Mouse (Mus musculus) hindbrain, postnatal 0 days (tissue): ENCODE results near the gene Lmnb2. TPM values are rescaled to one million over a fixed set of nuclear protein-coding genes. Genes with fewer than 3 reads are reported as not detected.
A peak's percentile ranks its signal among the peaks of the same experiment; 100 is the strongest.

Experiments
- ATAC-seq: fragments of 200-750 bp; cut with Nextera tagmentation; 2 replicates; pipeline ENCODE4 v1.8.0; 2017; ENCODE audit warnings: mild to moderate bottlenecking, moderate TSS enrichment, moderate library complexity
- DNase-seq: peaks from one replicate; pipeline ENCODE4 v3.0.0-alpha.2; 2015; ENCODE audit warnings: low spot score
- H3K27ac ChIP-seq: fragments of 300-500 bp; sonication (generic); 2 replicates; pipeline ENCODE4 v1.5.1; 2014; ENCODE audit warnings: mild to moderate bottlenecking
- H3K27me3 ChIP-seq: fragments of 300-500 bp; sonication (generic); 2 replicates; pipeline ENCODE4 v1.6.1; 2014; ENCODE audit warnings: low read length, mixed read lengths; ENCODE audit not compliant: insufficient read depth
- H3K36me3 ChIP-seq: fragments of 300-500 bp; sonication (generic); 2 replicates; pipeline ENCODE4 v1.6.1; 2014; ENCODE audit warnings: low read length, mixed read lengths; ENCODE audit not compliant: insufficient read depth
- H3K4me1 ChIP-seq: fragments of 300-500 bp; sonication (generic); 2 replicates; pipeline ENCODE4 v1.6.1; 2014; ENCODE audit warnings: antibody characterized with exemption, low read length, mixed read lengths; ENCODE audit not compliant: insufficient read depth
- H3K4me2 ChIP-seq: fragments of 300-500 bp; sonication (generic); 2 replicates; pipeline ENCODE4 v1.6.1; 2014; ENCODE audit warnings: low read depth, mild to moderate bottlenecking, low read length, moderate library complexity, mixed read lengths
- H3K4me3 ChIP-seq: fragments of 300-500 bp; sonication (generic); 2 replicates; pipeline ENCODE4 v1.5.1; 2014; ENCODE audit warnings: low read length
- H3K9ac ChIP-seq: fragments of 300-500 bp; sonication (generic); replicated peaks from 2 replicates; pipeline ENCODE4 v1.6.1; 2014; ENCODE audit warnings: mild to moderate bottlenecking, low read length, moderate library complexity, mixed read lengths
- H3K9me3 ChIP-seq: fragments of 300-500 bp; sonication (generic); 2 replicates; pipeline ENCODE4 v1.6.1; 2016; ENCODE audit warnings: low read length, mixed read lengths
- CTCF ChIP-seq: IDR thresholded peaks from 2 replicates; pipeline ENCODE4 v1.5.1; 2016; ENCODE audit warnings: antibody characterized with exemption, control low read depth, low read depth
- WGBS: fragments of 180-500 bp; shearing (Covaris S2); extraction: QIAGEN DNeasy Blood & Tissue Kit; methylation state at CpG from one replicate; pipeline ENCODE4 v1.1.7; 2014; 5-methylcytosine and 5-hydroxymethylcytosine counted together
- polyA plus RNA-seq: library from polyadenylated mRNA; unstranded; fragments of >200 nt; fragmentation: Nextera tagmentation; extraction: Ambion mirVana; gene quantifications from 2 replicates; pipeline ENCODE4 v1.2.1, GENCODE M21; 2015
- total RNA-seq: library from RNA; depleted of rRNA; stranded (reverse); fragments of >200 nt; gene quantifications from 2 replicates; pipeline ENCODE4 v1.2.3, GENCODE M21; 2014

Gene Lmnb2
- total and polyA plus RNA-seq, 2 experiments from 2014 or later: 24.8 to 42.3 TPM

GRCm38 (mm10) chr10:80876028-80876427 is 42.0 kb downstream of the Lmnb2 start:
- peak; percentile 90 for TF ChIP-seq CTCF
- ATAC-seq (no peak), DNase-seq (peak; percentile 65)
- no peak overlapping the region for H3K27ac ChIP-seq
- no peaks in the 10 kb centered on the region for H3K27me3 ChIP-seq
- no peak overlapping the region for H3K4me3 ChIP-seq
- H3K4me1 ChIP-seq: no peaks in the 10 kb centered on the region
- no peaks in the 10 kb centered on the region for H3K9me3 ChIP-seq
- WGBS: 28% methylated on average over 5 of the region's 5 CpGs
- no peak overlapping the region for H3K4me2 ChIP-seq
- no peak overlapping the region for H3K9ac ChIP-seq
- H3K36me3 ChIP-seq: no peaks in the 10 kb centered on the region

GRCm38 (mm10) chr10:80874035-80874434 is 44.0 kb downstream of the Lmnb2 start:
- Histone ChIP-seq H3K36me3 (no peaks in the 10 kb centered on the region), H3K27ac (no peak overlapping the region), H3K27me3 (no peaks in the 10 kb centered on the region), H3K4me1 (no peaks in the 10 kb centered on the region), H3K4me3 (no peak overlapping the region), H3K4me2 (no peak overlapping the region), H3K9ac (no peak overlapping the region), H3K9me3 (no peaks in the 10 kb centered on the region)
- ATAC-seq: no peak
- DNase-seq: no peak
- no peak for TF ChIP-seq CTCF
- 75% methylated on average over 9 of the region's 9 CpGs for WGBS

GRCm38 (mm10) chr10:80871581-80871980 is 46.5 kb downstream of the Lmnb2 start, which contains the start of gene Tmprss9:
Gene Tmprss9 (plus strand): TSS chr10:80871848.
- WGBS: 40% methylated on average over 9 of the region's 9 CpGs
- no peak for DNase-seq
- no peak for TF ChIP-seq CTCF
- H3K36me3 ChIP-seq: peaks cover 10% of the 10 kb centered on the region; the same call in 1 of the 2 replicates
- H3K4me1 ChIP-seq: no peaks in the 10 kb centered on the region
- H3K9me3 ChIP-seq: no peaks in the 10 kb centered on the region
- no peak for ATAC-seq
- H3K27me3 ChIP-seq: no peaks in the 10 kb centered on the region
- no peak within 1 kb of the TSS for H3K4me2 ChIP-seq
- H3K4me3 ChIP-seq: no peak within 1 kb of the TSS
- no peak within 1 kb of the TSS for H3K27ac ChIP-seq
- H3K9ac ChIP-seq: no peak within 1 kb of the TSS

DNA sequence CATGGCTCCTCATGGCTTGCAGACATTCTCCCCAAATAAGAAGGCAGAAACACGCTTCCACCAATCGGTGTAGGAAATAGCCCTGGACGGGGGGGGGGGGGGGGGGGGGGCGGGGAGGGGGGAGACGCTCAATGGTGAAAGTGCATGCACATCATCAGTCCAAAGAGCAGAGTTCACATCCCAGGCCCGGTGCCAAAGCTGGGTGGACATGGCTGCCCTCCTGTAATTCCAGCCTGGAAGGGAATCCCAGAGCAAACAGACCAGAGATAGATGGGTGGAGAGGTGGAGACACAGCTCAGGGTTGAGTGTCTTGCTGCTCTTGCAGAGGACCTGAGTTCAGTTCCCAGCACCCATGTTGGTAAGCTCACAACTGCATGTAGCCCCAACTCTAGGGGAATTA is 47.1 kb downstream of the Lmnb2 start:
- TF ChIP-seq CTCF: no peak
- no peak overlapping the region for H3K4me2 ChIP-seq
- no peak overlapping the region for H3K9ac ChIP-seq
- no peak for ATAC-seq
- no peak for DNase-seq
- H3K27ac ChIP-seq: no peak overlapping the region
- no peaks in the 10 kb centered on the region for H3K4me1 ChIP-seq
- no peak overlapping the region for H3K4me3 ChIP-seq
- 73% methylated on average over 3 of the region's 6 CpGs for WGBS
- H3K9me3 ChIP-seq: no peaks in the 10 kb centered on the region
- H3K27me3 ChIP-seq: no peaks in the 10 kb centered on the region
- H3K36me3 ChIP-seq: peaks cover 11% of the 10 kb centered on the region; the same call in 1 of the 2 replicates

DNA sequence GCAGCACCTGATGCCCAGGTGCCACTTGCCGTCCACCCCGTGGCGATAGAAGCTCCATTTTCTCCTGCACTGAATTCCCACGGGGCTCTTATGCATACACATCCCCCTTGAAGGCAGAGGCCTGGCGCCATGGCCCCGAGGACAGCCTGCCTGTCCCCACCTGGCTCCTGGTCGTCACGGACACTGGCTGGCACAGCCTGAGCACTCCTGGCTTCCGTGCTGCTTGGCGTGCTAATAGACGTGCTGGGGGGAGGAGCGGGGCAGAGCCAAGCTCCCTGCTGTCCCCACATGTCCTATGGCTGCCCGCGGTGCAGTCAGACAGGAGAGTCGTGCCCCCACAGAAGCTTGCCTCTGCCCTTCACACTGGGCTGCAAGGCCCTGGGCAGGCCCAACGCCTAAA is 53.6 kb downstream of the Lmnb2 start:
- WGBS: 71% methylated on average over 16 of the region's 16 CpGs
- ATAC-seq: no peak
- no peak overlapping the region for H3K4me2 ChIP-seq
- H3K36me3 ChIP-seq: peaks cover 31% of the 10 kb centered on the region
- no peak overlapping the region for H3K27ac ChIP-seq
- no peaks in the 10 kb centered on the region for H3K27me3 ChIP-seq
- H3K9ac ChIP-seq: no peak overlapping the region
- DNase-seq: peak; percentile 28
- no peaks in the 10 kb centered on the region for H3K9me3 ChIP-seq
- no peak overlapping the region for H3K4me3 ChIP-seq
- no peaks in the 10 kb centered on the region for H3K4me1 ChIP-seq
- TF ChIP-seq CTCF: no peak

DNA sequence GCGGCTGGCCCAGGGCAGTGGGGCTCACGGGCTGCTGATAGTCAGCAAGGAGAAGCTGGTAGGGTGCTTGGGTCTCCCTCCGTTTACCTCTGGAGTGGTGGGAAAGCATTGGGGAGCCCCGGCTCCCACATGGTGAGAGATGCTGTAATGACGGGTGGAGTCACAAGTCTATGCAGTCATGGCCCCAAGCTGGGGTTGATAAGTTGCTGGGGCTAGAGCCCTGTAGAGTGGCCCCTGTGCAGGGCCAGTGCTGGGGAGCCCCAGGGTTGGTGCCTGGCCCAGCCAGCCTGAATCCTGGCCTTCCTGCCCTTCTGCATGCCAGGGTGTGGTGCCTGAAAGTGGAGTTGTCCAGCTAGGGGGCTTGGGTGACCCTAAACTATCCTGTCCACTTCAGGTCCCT is 55.7 kb downstream of the Lmnb2 start:
- H3K4me2 ChIP-seq: no peak overlapping the region
- 88% methylated on average over 5 of the region's 5 CpGs for WGBS
- H3K27ac ChIP-seq: no peak overlapping the region
- H3K9me3 ChIP-seq: no peaks in the 10 kb centered on the region
- DNase-seq: no peak
- H3K36me3 ChIP-seq: peaks cover 21% of the 10 kb centered on the region
- H3K4me1 ChIP-seq: no peaks in the 10 kb centered on the region
- H3K27me3 ChIP-seq: no peaks in the 10 kb centered on the region
- H3K4me3 ChIP-seq: no peak overlapping the region
- H3K9ac ChIP-seq: no peak overlapping the region
- ATAC-seq: no peak
- TF ChIP-seq CTCF: no peak

DNA sequence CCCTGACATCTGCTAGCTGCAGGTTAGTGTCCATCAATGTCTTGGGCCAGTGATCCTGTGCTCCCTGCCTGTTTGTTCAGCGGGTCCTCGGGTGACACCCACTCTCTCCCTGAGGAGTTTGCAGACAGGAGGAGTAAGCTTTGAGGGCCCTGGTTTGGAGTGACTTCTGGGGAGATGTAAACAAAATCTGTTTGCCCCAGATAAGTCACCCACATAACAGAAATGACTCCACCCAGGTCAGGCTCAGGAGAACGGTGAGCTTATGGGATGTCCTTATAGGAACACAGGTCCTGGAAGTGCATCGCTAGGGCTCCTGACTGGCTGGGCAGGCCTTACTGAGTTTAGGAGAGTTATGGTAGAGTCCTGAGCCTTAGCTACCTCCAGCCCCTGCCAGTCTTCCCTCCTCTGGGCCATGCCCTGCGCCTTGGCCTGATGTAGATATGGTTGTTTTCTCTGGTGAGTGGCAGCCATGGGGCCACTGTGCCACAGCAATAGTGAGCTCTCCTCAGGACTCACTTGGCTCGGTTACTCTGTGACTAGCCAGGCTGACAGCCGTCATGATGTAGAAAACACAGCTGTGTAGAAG is 59.6 kb downstream of the Lmnb2 start:
- 85% methylated on average over 7 of the region's 7 CpGs for WGBS
- H3K4me2 ChIP-seq: no peak overlapping the region
- H3K9me3 ChIP-seq: no peaks in the 10 kb centered on the region
- H3K27ac ChIP-seq: peak overlapping the region; percentile 86; the same call in 1 of the 2 replicates
- ATAC-seq (no peak), DNase-seq (no peak)
- H3K36me3 ChIP-seq: peaks cover 16% of the 10 kb centered on the region
- H3K9ac ChIP-seq: no peak overlapping the region
- H3K4me3 ChIP-seq: no peak overlapping the region
- no peak for TF ChIP-seq CTCF
- no peaks in the 10 kb centered on the region for H3K27me3 ChIP-seq
- H3K4me1 ChIP-seq: peaks cover 16% of the 10 kb centered on the region; the same call in 1 of the 2 replicates
